Mouse (Mus musculus) intestine, embryonic 15.5 days (tissue): Measurements from ENCODE around the gene Itgb7. TPM values are rescaled to one million over a fixed set of nuclear protein-coding genes. Genes with fewer than 3 reads are reported as not detected.

Experiments
- ATAC-seq: fragments of 200-750 bp; cut with Nextera tagmentation; 2 replicates; pipeline ENCODE4 v1.8.0; 2017; ENCODE audit warnings: moderate TSS enrichment, moderate library complexity
- H3K27ac ChIP-seq: fragments of 300-500 bp; sonication (generic); 2 replicates; pipeline ENCODE4 v1.5.1; 2015; ENCODE audit warnings: mild to moderate bottlenecking, inconsistent platforms
- H3K27me3 ChIP-seq: fragments of 300-500 bp; sonication (generic); replicated peaks from 2 replicates; pipeline ENCODE4 v1.6.1; 2015; ENCODE audit warnings: inconsistent platforms
- H3K36me3 ChIP-seq: fragments of 300-500 bp; sonication (generic); 2 replicates; pipeline ENCODE4 v1.6.1; 2015; ENCODE audit warnings: inconsistent platforms
- H3K4me1 ChIP-seq: fragments of 300-500 bp; sonication (generic); replicated peaks from 2 replicates; pipeline ENCODE4 v1.6.1; 2015; ENCODE audit warnings: inconsistent platforms
- H3K4me2 ChIP-seq: fragments of 300-500 bp; sonication (generic); replicated peaks from 2 replicates; pipeline ENCODE4 v1.6.1; 2015; ENCODE audit warnings: mild to moderate bottlenecking, inconsistent platforms
- H3K4me3 ChIP-seq: fragments of 300-500 bp; sonication (generic); replicated peaks from 2 replicates; pipeline ENCODE4 v1.5.1; 2015; ENCODE audit warnings: inconsistent platforms
- H3K9ac ChIP-seq: fragments of 300-500 bp; sonication (generic); 2 replicates; pipeline ENCODE4 v1.6.1; 2015; ENCODE audit warnings: inconsistent platforms
- H3K9me3 ChIP-seq: fragments of 300-500 bp; sonication (generic); 2 replicates; pipeline ENCODE4 v1.6.1; 2016; ENCODE audit warnings: inconsistent platforms
- WGBS: fragments of 180-500 bp; shearing (Covaris S2); methylation state at CpG from one replicate; pipeline ENCODE4 v1.1.7; 2015; 5-methylcytosine and 5-hydroxymethylcytosine counted together
- polyA plus RNA-seq: library from polyadenylated mRNA; unstranded; fragments of >200 nt; fragmentation: Nextera tagmentation; extraction: Ambion mirVana; gene quantifications from 2 replicates; pipeline ENCODE4 v1.2.1, GENCODE M21; 2015

The Itgb7 gene
- polyA plus RNA-seq, 1 experiment from 2014 or later: 12.9 TPM

GRCm38 (mm10) chr15:102179924-102180323 lies 51.8 kb downstream of the Itgb7 start:
- 88% methylated on average over 14 of the region's 14 CpGs for WGBS
- H3K27ac ChIP-seq: no peak overlapping the region
- H3K4me1 ChIP-seq: 0 out of 2 replicates have a peak, but pooled peaks cover 2% of the 10 kb centered on the region
- no peak for ATAC-seq
- H3K4me2 ChIP-seq: no peak overlapping the region
- H3K9ac ChIP-seq: no peak overlapping the region
- H3K4me3 ChIP-seq: no peak overlapping the region
- no peaks in the 10 kb centered on the region for H3K9me3 ChIP-seq
- 0 out of 2 replicates have a peak, but pooled peaks cover 6% of the 10 kb centered on the region for H3K36me3 ChIP-seq
- no peaks in the 10 kb centered on the region for H3K27me3 ChIP-seq

GRCm38 (mm10) chr15:102179106-102179505 lies 52.6 kb downstream of the Itgb7 start:
- Histone ChIP-seq H3K9me3 (no peaks in the 10 kb centered on the region), H3K4me1 (0 out of 2 replicates have a peak, but pooled peaks cover 2% of the 10 kb centered on the region), H3K4me3 (no peak overlapping the region), H3K27ac (no peak overlapping the region), H3K36me3 (0 out of 2 replicates have a peak, but pooled peaks cover 3% of the 10 kb centered on the region), H3K9ac (no peak overlapping the region), H3K4me2 (no peak overlapping the region), H3K27me3 (no peaks in the 10 kb centered on the region)
- no peak for ATAC-seq
- 82% methylated on average over 9 of the region's 9 CpGs for WGBS

DNA sequence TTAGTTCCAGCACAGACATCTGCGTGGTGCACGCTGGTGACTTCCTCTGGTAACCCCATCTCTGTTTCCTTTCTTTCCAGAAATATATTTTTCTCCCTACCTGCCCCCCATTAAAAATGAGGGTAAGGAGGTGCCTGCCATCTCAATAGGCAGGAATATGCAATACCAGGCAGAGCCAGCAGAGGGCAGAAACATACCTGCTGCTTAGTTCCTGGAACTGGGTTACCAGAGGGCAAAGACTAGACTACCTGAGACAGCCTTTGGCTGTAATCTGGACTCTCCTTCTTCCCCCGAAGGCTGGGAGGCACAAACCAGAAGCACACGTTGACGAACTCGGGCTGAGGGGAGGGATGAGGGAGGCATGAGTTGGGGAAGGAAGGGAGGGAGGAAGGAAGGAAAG lies 53.5 kb downstream of the Itgb7 start:
- Histone ChIP-seq H3K4me2 (no peak overlapping the region), H3K9ac (no peak overlapping the region), H3K4me1 (0 out of 2 replicates have a peak, but pooled peaks cover 2% of the 10 kb centered on the region), H3K27ac (no peak overlapping the region), H3K36me3 (0 out of 2 replicates have a peak, but pooled peaks cover 3% of the 10 kb centered on the region), H3K4me3 (no peak overlapping the region), H3K9me3 (no peaks in the 10 kb centered on the region), H3K27me3 (no peaks in the 10 kb centered on the region)
- WGBS: 19% methylated on average over 6 of the region's 6 CpGs
- ATAC-seq: peak; percentile 79

GRCm38 (mm10) chr15:102177417-102177816 lies 54.3 kb downstream of the Itgb7 start:
- Histone ChIP-seq H3K4me1 (0 out of 2 replicates have a peak, but pooled peaks cover 2% of the 10 kb centered on the region), H3K9me3 (no peaks in the 10 kb centered on the region), H3K9ac (no peak overlapping the region), H3K4me2 (no peak overlapping the region), H3K27ac (no peak overlapping the region), H3K27me3 (no peaks in the 10 kb centered on the region), H3K4me3 (no peak overlapping the region), H3K36me3 (0 out of 2 replicates have a peak, but pooled peaks cover 3% of the 10 kb centered on the region)
- no peak for ATAC-seq
- 79% methylated on average over 8 of the region's 8 CpGs for WGBS

GRCm38 (mm10) chr15:102176571-102177316 lies 55.0 kb downstream of the Itgb7 start:
- H3K9me3 ChIP-seq: no peaks in the 10 kb centered on the region
- H3K4me2 ChIP-seq: no peak overlapping the region
- no peak overlapping the region for H3K9ac ChIP-seq
- 0 out of 2 replicates have a peak, but pooled peaks cover 3% of the 10 kb centered on the region for H3K36me3 ChIP-seq
- no peak overlapping the region for H3K4me3 ChIP-seq
- no peak for ATAC-seq
- WGBS: 79% methylated on average over 7 of the region's 7 CpGs
- H3K27ac ChIP-seq: no peak overlapping the region
- H3K4me1 ChIP-seq: 0 out of 2 replicates have a peak, but pooled peaks cover 2% of the 10 kb centered on the region
- H3K27me3 ChIP-seq: no peaks in the 10 kb centered on the region

- WGBS: 88% methylated on average over 16 of the region's 16 CpGs
- ATAC-seq: no peak
- Histone ChIP-seq H3K27ac (no peak overlapping the region), H3K9me3 (no peaks in the 10 kb centered on the region), H3K27me3 (no peaks in the 10 kb centered on the region), H3K9ac (no peak overlapping the region), H3K4me3 (no peak overlapping the region), H3K4me1 (0 out of 2 replicates have a peak, but pooled peaks cover 2% of the 10 kb centered on the region), H3K36me3 (0 out of 2 replicates have a peak, but pooled peaks cover 3% of the 10 kb centered on the region), H3K4me2 (no peak overlapping the region)
Observed at GRCm38 (mm10) chr15:102175736-102176319, 55.9 kb downstream of the Itgb7 start.

DNA sequence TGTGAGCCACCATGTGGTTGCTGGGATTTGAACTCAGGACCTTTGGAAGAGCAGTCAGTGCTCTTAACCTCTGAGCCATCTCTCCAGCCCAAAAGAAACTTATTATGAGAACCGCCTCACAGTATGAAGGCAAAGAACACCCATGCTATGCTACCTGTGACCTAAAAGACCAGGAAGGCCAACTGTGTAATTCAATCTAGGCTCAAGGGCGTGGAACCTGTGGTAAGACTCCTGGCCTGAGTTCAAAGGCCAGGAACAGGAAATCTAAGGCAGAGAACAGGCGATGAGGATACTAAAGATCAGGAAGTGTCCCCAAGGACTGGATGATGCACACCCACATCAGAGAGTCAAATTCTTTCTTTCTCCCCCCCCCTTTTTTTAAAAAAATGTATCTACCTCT lies 58.2 kb downstream of the Itgb7 start:
- H3K4me2 ChIP-seq: no peak overlapping the region
- no peak overlapping the region for H3K4me3 ChIP-seq
- 0 out of 2 replicates have a peak, but pooled peaks cover 2% of the 10 kb centered on the region for H3K4me1 ChIP-seq
- H3K36me3 ChIP-seq: 0 out of 2 replicates have a peak, but pooled peaks cover 3% of the 10 kb centered on the region
- H3K9me3 ChIP-seq: no peaks in the 10 kb centered on the region
- H3K9ac ChIP-seq: no peak overlapping the region
- 79% methylated on average over 3 of the region's 3 CpGs for WGBS
- no peaks in the 10 kb centered on the region for H3K27me3 ChIP-seq
- no peak overlapping the region for H3K27ac ChIP-seq
- peak; percentile 16; the same call in 1 of the 2 replicates for ATAC-seq

GRCm38 (mm10) chr15:102169064-102169463 lies 62.7 kb downstream of the Itgb7 start:
- H3K27ac ChIP-seq: no peak overlapping the region
- H3K9me3 ChIP-seq: no peaks in the 10 kb centered on the region
- H3K36me3 ChIP-seq: no peaks in the 10 kb centered on the region
- no peak overlapping the region for H3K4me3 ChIP-seq
- no peaks in the 10 kb centered on the region for H3K27me3 ChIP-seq
- H3K4me2 ChIP-seq: no peak overlapping the region
- no peak for ATAC-seq
- peaks cover 8% of the 10 kb centered on the region; the same call in 1 of the 2 replicates for H3K4me1 ChIP-seq
- 48% methylated on average over 2 of the region's 2 CpGs for WGBS
- H3K9ac ChIP-seq: no peak overlapping the region

DNA sequence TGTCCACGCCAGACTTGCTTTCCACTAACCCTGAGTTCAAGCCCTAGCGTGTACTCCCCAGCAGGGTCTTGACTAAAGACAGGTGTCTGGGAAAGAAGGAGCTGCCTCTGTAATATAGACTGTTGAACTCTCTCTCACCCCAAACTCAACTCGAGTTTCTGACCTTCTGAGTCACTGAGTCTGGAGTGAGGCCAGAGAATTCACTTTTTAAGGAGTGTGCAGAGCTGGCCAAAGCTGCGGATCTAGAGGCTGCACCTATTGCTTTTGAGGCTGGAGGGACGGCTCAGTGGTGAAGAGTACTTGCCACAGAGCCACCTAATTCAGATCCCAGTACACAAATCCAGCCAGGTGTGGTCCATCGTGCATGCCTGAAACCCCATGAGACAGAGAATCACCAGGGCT lies 64.1 kb downstream of the Itgb7 start:
- Histone ChIP-seq H3K27ac (peak overlapping the region; percentile 15; the same call in 1 of the 2 replicates), H3K4me3 (no peak overlapping the region)
- peak; percentile 39; the same call in 1 of the 2 replicates for ATAC-seq

More for the DNA sequence above, 64.1 kb downstream of the Itgb7 start:
- WGBS: 33% methylated on average over 6 of the region's 6 CpGs
- Histone ChIP-seq H3K9ac (no peak overlapping the region), H3K27me3 (no peaks in the 10 kb centered on the region), H3K36me3 (no peaks in the 10 kb centered on the region), H3K4me2 (no peak overlapping the region), H3K9me3 (no peaks in the 10 kb centered on the region), H3K4me1 (peaks cover 8% of the 10 kb centered on the region; the same call in 1 of the 2 replicates)

Other genes starting within 250 kb of the Itgb7 start
- 775 and 835 TPM in 2 replicates for gene Krt8, start 227.5 kb downstream of the Itgb7 start, polyA plus RNA-seq
- 263 and 305 TPM in 2 replicates for gene Krt18, start 203.8 kb downstream of the Itgb7 start, polyA plus RNA-seq
- 122 and 124 TPM in 2 replicates for gene Eif4b, start 158.2 kb downstream of the Itgb7 start, polyA plus RNA-seq
- 28.2 and 31.8 TPM in 2 replicates for gene Tns2, start 131.5 kb downstream of the Itgb7 start, polyA plus RNA-seq
- gene Spryd3, start 95.7 kb downstream of the Itgb7 start, polyA plus RNA-seq: 20.7 and 24.3 TPM in 2 replicates
- gene Igfbp6, start 87.6 kb downstream of the Itgb7 start, polyA plus RNA-seq: 10.9 and 12.7 TPM in 2 replicates
- gene Soat2, start 81.4 kb downstream of the Itgb7 start, polyA plus RNA-seq: 12.0 and 14.3 TPM in 2 replicates
- 41.3 and 44.1 TPM in 2 replicates for gene Zfp740, start 28.7 kb downstream of the Itgb7 start, polyA plus RNA-seq
- gene Csad, start 27.2 kb downstream of the Itgb7 start, polyA plus RNA-seq: 45.8 and 49.3 TPM in 2 replicates
- 15.8 and 16.5 TPM in 2 replicates for gene Rarg, start 25.6 kb upstream of the Itgb7 start, polyA plus RNA-seq
- 0.08 and 0.14 TPM in 2 replicates for gene Gm9918, start 38.6 kb upstream of the Itgb7 start, polyA plus RNA-seq
- 66.2 and 67.9 TPM in 2 replicates for gene Mfsd5, start 47.5 kb upstream of the Itgb7 start, polyA plus RNA-seq
- gene Espl1, start 64.3 kb upstream of the Itgb7 start, polyA plus RNA-seq: 18.3 and 19.7 TPM in 2 replicates
- 306 and 309 TPM in 2 replicates for gene Pfdn5, start 94.2 kb upstream of the Itgb7 start, polyA plus RNA-seq
- gene Myg1, start 99.8 kb upstream of the Itgb7 start, polyA plus RNA-seq: 77.8 and 88.4 TPM in 2 replicates
- 58.2 and 62.7 TPM in 2 replicates for gene Aaas, start 118.8 kb upstream of the Itgb7 start, polyA plus RNA-seq
- 0.59 and 0.68 TPM in 2 replicates for gene Sp7, start 135.2 kb upstream of the Itgb7 start, polyA plus RNA-seq
- gene Sp1, start 174.2 kb upstream of the Itgb7 start, polyA plus RNA-seq: 9.0 and 9.6 TPM in 2 replicates
- gene Amhr2, start 213.4 kb upstream of the Itgb7 start, polyA plus RNA-seq: 0.54 and 1.2 TPM in 2 replicates
- gene Prr13, start 227.1 kb upstream of the Itgb7 start, polyA plus RNA-seq: 140 and 141 TPM in 2 replicates
- gene Pcbp2, start 238.6 kb upstream of the Itgb7 start, polyA plus RNA-seq: 178 and 182 TPM in 2 replicates